Mouse (Mus musculus) cerebellum, postnatal 14 days (tissue): ENCODE data around the gene Grik4.

Experiments
- DNase-seq, 2 experiments: peaks; one replicate each; pipeline ENCODE4 v3.0.0; 2021; ENCODE audit warnings: mixed read lengths in 2 of 2

Grik4 gene

DNA sequence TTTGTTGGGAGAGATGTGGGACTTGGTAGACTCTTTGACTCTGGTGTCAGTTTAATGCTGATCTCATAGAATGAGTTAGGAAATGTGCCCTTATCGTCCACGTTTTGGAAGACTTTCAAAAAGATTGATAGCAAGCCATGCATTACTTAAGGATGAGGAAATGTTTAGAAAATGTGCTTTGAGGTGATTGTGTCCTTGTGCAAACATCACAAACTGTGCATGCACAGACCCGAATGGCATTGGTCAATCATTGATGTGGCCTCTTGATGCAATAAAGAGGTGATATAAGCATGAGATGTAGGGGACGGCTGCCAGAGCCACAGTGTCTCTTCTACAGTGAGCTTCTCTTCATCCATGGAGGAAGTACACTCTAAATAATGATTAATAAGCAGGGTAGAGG lies 457.4 kb downstream of the Grik4 start:
- no peak for DNase-seq

DNA sequence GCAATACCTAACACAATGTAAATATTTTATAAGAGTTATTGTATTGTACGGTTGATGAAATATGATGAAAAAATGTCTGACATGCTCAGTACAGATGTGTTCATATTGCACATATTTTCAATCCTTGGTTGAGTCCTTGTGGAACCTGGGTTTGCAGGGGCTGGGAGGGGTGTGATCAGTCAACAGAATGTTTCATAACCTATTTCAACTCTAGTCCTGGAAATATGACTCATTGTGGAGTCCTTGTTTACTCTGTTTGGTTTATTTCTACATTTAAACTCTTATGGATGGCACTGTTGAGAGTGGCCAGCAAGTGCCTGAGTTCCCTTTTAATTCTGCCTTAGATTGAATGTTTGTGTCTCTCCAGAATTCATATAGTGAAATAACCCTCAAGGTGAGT lies 459.6 kb downstream of the Grik4 start:
- no peak for DNase-seq

DNA sequence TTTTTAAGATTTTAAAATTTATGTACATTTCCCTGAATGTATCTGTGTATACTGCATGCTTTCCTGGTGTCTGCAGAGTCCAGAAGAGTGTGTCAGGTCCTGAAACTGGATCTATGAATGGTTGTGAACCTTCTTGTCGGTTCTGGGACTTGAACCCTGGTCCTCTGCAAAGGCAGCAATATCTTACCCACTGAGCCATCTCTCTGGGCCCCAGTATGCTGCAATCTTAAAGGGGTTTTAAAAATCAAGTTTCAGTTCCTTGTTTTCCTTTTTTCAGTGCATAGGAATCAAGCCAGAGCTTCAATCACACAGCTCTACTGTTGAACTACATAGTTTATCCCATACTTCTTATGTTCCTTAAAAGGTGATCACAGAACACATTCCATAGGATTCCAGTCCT lies 461.3 kb downstream of the Grik4 start:
- no peak for DNase-seq

DNA sequence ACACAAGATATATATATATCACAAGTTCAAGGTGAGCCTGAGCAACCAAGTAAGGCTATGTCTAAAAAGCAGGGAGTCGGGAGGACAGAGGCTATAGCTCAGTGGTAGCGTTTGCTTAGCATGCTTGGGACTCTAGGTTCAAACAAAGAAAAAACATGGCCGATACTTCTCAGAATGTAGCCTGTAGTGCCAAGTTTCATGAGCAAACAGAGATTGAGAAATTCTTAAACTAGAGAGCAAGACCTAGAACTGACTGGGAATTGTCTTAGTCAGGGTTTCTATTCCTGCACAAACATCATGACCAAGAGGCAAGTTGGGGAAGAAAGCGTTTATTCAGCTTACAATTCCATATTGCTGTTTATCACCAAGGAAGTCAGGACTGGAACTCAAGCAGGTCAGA lies 468.1 kb downstream of the Grik4 start:
- DNase-seq, result no peak

DNA sequence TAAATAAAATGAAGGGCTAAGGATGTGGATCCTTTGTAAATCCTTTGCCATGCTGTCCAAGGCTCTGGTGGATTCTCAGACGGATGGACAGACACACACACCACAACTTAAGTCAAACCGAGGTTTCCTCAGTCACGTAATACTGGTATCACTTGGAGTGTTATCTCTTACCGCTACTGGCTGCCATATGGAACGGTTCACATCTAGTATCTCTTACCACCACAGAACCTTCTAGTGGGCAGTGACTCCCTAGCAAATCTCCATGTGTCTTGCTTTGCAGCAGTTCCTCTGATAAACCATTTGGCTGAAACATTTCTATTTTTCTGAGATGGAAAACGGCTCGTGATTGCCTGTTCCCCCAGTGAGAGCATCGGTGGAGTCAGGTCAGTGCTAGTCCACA lies 470.0 kb downstream of the Grik4 start:
- no peak for DNase-seq

DNA sequence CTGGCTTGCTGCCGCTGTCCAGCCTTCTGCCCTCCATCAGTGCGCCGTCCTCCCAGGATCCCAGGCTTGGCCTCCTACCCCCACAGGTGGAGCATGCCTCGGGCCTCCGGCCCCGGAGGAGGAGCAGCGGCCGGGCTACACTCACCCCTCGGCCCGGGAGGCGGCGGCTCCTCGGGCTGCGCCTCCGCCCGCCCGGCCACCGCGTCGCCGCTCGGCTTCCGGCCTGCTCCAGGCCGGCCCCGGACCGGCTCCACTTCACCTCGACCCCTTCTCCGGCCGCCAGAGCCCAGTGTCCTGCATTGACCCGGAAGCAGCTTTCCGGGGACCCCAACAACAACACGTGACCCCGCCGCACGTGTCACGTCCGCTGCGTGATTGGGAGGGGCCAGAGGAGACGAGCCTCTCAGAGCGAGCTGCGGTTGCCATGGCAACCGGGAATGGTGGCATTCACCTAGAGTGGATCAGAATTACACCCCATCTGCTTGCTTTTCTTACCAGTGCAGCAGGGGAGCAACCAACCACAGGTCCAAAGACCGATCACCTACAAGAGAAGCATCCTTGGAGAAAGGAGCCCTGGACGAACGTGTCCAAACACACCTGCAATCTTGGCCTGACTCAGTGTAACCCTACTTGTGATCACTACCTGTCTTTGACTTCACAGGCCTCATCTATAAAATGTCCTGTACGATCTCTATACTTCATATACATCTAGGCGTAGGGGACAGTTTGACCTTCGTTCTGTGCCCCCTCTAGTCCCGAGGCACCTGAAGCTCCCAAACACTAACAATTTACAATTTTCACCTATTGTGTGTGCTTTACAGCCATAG lies 472.2 kb downstream of the Grik4 start:
- peak; percentile 95 to 96 for DNase-seq

DNA sequence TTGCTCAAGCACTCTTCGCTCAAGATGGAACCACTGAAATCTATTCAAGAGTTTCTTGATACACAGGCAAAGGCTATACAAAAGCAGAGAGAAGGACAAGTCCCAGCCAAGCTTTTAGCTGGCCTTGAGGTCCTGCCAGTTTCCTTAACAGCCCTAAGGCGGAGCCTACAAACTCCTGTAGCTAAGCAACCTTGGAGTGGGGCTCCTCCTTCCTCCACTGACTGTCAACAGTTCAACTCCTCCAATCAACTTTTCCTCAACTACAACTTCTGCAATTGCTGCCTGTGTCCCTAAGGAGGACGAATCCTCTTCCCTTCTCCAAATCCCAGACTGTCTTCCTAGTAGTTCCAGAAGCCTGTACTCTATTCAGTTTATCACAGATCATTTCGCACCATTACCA lies 473.1 kb downstream of the Grik4 start:
- DNase-seq, result peak in 1 of 2 experiments; percentile 28

DNA sequence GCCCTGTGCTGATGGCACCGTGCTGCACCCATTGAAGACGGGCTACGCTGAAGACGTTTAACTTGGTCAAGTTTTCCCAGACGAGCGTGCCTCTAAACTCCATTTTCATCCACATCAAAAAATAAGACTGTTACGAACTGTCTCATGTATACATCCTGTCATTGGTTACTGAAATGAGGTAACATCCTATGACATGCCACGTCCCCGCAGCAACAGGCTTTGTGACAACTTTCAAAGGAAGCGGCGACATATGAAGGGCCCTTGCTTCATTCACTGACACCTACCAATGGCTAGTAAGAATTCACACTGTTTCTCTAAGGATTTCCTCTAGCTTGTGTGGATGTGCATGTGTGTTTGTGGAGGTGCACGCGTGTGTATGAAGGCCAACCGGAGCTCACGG lies 475.0 kb downstream of the Grik4 start:
- no peak for DNase-seq

DNA sequence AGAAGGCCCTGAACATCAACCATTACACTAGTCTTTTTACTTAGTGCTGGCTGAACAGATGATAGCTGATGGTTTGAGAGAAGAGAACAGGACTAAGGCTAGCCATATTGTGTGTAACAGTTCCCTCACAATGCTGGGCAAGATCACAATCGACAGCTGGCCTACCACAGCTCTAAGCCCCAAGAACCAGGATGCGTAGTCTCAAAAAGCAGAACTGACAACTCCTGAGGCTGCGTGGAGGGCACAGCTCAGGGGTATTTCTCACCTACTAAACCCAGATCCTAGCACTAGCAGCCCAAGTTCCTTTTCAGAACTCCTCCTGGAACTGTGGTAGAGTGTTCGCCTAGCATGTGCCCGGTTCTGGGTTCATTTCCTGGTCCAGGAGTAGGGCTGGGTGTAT lies 475.9 kb downstream of the Grik4 start:
- DNase-seq, result no peak
